Mouse (Mus musculus) small intestine, adult 2 months (tissue): ENCODE measurements around the gene Gm20914. TPM values are rescaled to one million over a fixed set of nuclear protein-coding genes. Genes with fewer than 3 reads are reported as not detected.
"Not testable (repeated sequence)": the region's sequence is repeated elsewhere in the genome, so short reads cannot be mapped to it uniquely, and the experiment has no call there.

Experiments used
- H3K27ac ChIP-seq: fragments of 200-500 bp; 2 replicates; pipeline ENCODE4 v1.5.1; 2012; ENCODE audit warnings: low read depth, low read length, control low read depth, inconsistent platforms; ENCODE audit not compliant: insufficient read depth
- H3K27me3 ChIP-seq: fragments of 200-500 bp; 2 replicates; pipeline ENCODE4 v1.6.1; 2012; ENCODE audit warnings: mild to moderate bottlenecking, moderate library complexity, low read length, inconsistent platforms; ENCODE audit not compliant: control insufficient read depth, insufficient read depth
- H3K36me3 ChIP-seq: fragments of 200-500 bp; 2 replicates; pipeline ENCODE4 v1.6.1; 2012; ENCODE audit warnings: mild to moderate bottlenecking, low read length, control low read depth, inconsistent platforms; ENCODE audit not compliant: control insufficient read depth, insufficient read depth
- H3K4me1 ChIP-seq: fragments of 200-500 bp; 2 replicates; pipeline ENCODE4 v1.6.1; 2012; ENCODE audit warnings: low read length, inconsistent platforms, mixed read lengths; ENCODE audit not compliant: control insufficient read depth, insufficient read depth, insufficient read length
- H3K4me3 ChIP-seq: fragments of 200-500 bp; 2 replicates; pipeline ENCODE4 v1.5.1; 2012; ENCODE audit warnings: low read depth, mild to moderate bottlenecking, control low read depth, inconsistent platforms, low read length, moderate library complexity
- WGBS: fragments of 180-500 bp; shearing (Covaris S2); methylation state at CpG from one replicate; pipeline ENCODE4 v1.1.7; 2018; 5-methylcytosine and 5-hydroxymethylcytosine counted together
- polyA plus RNA-seq: library from polyadenylated mRNA; depleted of rRNA; stranded (reverse); fragments of >200 nt; gene quantifications from 2 replicates; pipeline ENCODE4 v1.2.3, GENCODE M21; 2012; rRNA removed

Gene Gm20914
- not detected in 2 replicates for polyA plus RNA-seq

GRCm38 (mm10) chrY:5725678-5726077 is at the start of gene Gm20914:
Gm20914 (plus strand) TSS chrY:5725978.
- H3K36me3 ChIP-seq: not testable (repeated sequence)
- 75% methylated on average over 1 of the region's 4 CpGs for WGBS

More at GRCm38 (mm10) chrY:5725678-5726077, at the start of gene Gm20914:
- H3K4me3 ChIP-seq, H3K4me1 ChIP-seq, H3K27me3 ChIP-seq, H3K27ac ChIP-seq: not testable (repeated sequence)

Other genes starting within 250 kb of the Gm20914 start
- gene Gm21854, start 69.0 kb upstream of the Gm20914 start, polyA plus RNA-seq: not detected in 2 replicates
- gene Gm28171, start 67.4 kb downstream of the Gm20914 start, polyA plus RNA-seq: not detected in 2 replicates
- gene Gm21778, start 216.5 kb downstream of the Gm20914 start, polyA plus RNA-seq: not detected in 2 replicates